Mouse (Mus musculus) myocyte (in vitro differentiated cells): ENCODE data around the gene Gm49394. TPM values are rescaled to one million over a fixed set of nuclear protein-coding genes. Genes with fewer than 3 reads are reported as not detected.

ENCODE experiments used
- H3K27me3 ChIP-seq: one replicate; pipeline ENCODE4 v1.6.1; 2011; ENCODE audit not compliant: control insufficient read depth, insufficient read depth, insufficient read length
- H3K36me3 ChIP-seq: one replicate; pipeline ENCODE4 v1.6.1; 2011; ENCODE audit not compliant: control insufficient read depth, insufficient read depth
- H3K4me2 ChIP-seq: one replicate; pipeline ENCODE4 v1.6.1; 2011; ENCODE audit warnings: low read depth, control low read depth
- H3K4me3 ChIP-seq: one replicate; pipeline ENCODE4 v1.5.1; 2011; ENCODE audit warnings: mild to moderate bottlenecking, control low read depth, moderate library complexity
- H3K79me2 ChIP-seq: one replicate; pipeline ENCODE4 v1.6.1; 2011; ENCODE audit not compliant: control insufficient read depth, insufficient read depth
- H3ac ChIP-seq: one replicate; pipeline ENCODE4 v1.6.1; 2011; ENCODE audit not compliant: control insufficient read depth, insufficient read length
- CEBPB ChIP-seq: IDR thresholded peaks from 2 replicates; pipeline ENCODE4 v1.6.1; 2011; ENCODE audit warnings: mild to moderate bottlenecking, moderate library complexity; ENCODE audit not compliant: poor library complexity, insufficient read depth, severe bottlenecking
- E2F4 ChIP-seq: IDR thresholded peaks from one replicate; pipeline ENCODE4 v1.6.1; 2011; ENCODE audit warnings: mild to moderate bottlenecking, control low read depth, moderate library complexity; ENCODE audit not compliant: insufficient read depth
- MAX ChIP-seq: IDR thresholded peaks from one replicate; pipeline ENCODE4 v1.6.1; 2011; ENCODE audit warnings: low read depth, mild to moderate bottlenecking, control low read depth
- MYOD1 ChIP-seq, 3 experiments: IDR thresholded peaks; one replicate each; pipeline ENCODE4 v1.6.1; 2011; ENCODE audit warnings: control low read depth in 2 of 3, low read depth in 2 of 3, mild to moderate bottlenecking in 2 of 3, moderate library complexity in 1 of 3; ENCODE audit not compliant: insufficient read length in 2 of 3, control insufficient read depth in 1 of 3
- MYOG ChIP-seq, 3 experiments: IDR thresholded peaks; one replicate each; pipeline ENCODE4 v1.6.1; 2011; ENCODE audit warnings: control low read depth in 2 of 3, low read depth in 2 of 3, mild to moderate bottlenecking in 2 of 3; ENCODE audit not compliant: insufficient read length in 2 of 3, control insufficient read depth in 1 of 3, insufficient read depth in 1 of 3
- POLR2A ChIP-seq: IDR thresholded peaks from one replicate; pipeline ENCODE4 v1.6.1; 2011; ENCODE audit warnings: low read depth, mild to moderate bottlenecking, control low read depth, moderate library complexity; ENCODE audit not compliant: insufficient read length
- POLR2AphosphoS2 ChIP-seq: IDR thresholded peaks from one replicate; pipeline ENCODE4 v1.6.1; 2011; ENCODE audit warnings: low read depth, control low read depth; ENCODE audit not compliant: insufficient read length
- REST ChIP-seq: IDR thresholded peaks from one replicate; pipeline ENCODE4 v1.6.1; 2011; ENCODE audit warnings: mild to moderate bottlenecking, control low read depth, moderate library complexity; ENCODE audit not compliant: insufficient read depth, insufficient read length
- SRF ChIP-seq: IDR thresholded peaks from one replicate; pipeline ENCODE4 v1.6.1; 2011; ENCODE audit warnings: low read depth; ENCODE audit not compliant: control insufficient read depth, insufficient read length
- TCF12 ChIP-seq: IDR thresholded peaks from one replicate; pipeline ENCODE4 v1.6.1; 2011; ENCODE audit warnings: mild to moderate bottlenecking, control low read depth; ENCODE audit not compliant: poor library complexity, insufficient read depth, severe bottlenecking
- TCF3 ChIP-seq: IDR thresholded peaks from one replicate; pipeline ENCODE4 v1.6.1; 2011; ENCODE audit warnings: low read depth, control low read depth; ENCODE audit not compliant: insufficient read length
- USF1 ChIP-seq: IDR thresholded peaks from one replicate; pipeline ENCODE4 v1.6.1; 2011; ENCODE audit warnings: low read depth, mild to moderate bottlenecking, control low read depth, moderate library complexity
- polyA plus RNA-seq: library from polyadenylated mRNA; unstranded; fragments of >200 nt; fragmentation: generic; extraction: Trizol; gene quantifications from one replicate; pipeline ENCODE4 v1.2.1, GENCODE M21; 2012; ENCODE audit warnings: missing spikeins

The Gm49394 gene
- polyA plus RNA-seq, 1 experiment, result 0.65 TPM

DNA sequence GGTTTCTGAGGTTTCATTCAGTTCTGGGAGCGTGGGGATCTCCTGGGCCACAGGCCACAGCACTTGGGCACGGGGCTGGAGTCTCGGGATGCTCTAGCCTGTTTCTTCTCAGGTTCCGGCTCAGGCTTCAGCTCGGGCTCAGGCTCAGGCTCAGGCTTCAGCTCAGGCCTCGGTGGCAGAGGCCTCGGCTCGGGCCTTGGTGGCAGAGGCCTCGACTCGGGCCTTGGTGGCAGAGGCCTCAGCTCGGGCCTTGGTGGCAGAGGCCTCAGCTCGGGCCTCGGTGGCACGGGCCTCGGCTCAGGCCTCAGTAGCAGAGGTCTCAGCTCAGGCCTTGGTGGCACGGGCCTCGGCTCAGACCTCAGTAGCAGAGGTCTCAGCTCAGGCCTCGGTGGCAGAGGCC lies 2.2 kb downstream of the Gm49394 start:
- H3K36me3 ChIP-seq, result no peaks in the 10 kb centered on the region

DNA sequence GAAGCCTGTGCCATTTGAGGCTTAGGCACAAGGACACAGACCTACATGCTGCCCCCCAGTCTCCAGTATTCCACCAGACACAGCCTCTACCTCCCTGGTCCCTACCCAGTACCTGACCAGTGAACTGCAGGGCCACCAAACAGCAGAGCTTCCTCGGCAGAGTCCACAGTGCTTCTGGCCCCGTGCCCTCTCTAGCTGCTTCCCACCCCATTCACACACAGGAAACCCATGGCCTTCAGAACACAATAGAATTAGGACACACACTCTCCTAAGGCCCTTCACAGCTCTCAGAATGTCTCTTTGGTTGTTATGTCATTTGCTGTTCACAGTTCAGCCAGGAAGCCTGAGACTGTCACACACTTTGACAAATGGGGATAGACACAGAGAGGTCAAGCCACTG lies 3.1 kb downstream of the Gm49394 start, which contains the start of gene Igf2:
Gene Igf2, minus strand, starts transcription at position 158 of the 400 bp plus-strand sequence.
- no peak for TF ChIP-seq E2F4
- no peak for TF ChIP-seq TCF12
- TF ChIP-seq MAX, result no peak
- no peak for TF ChIP-seq POLR2AphosphoS2
- no peak for TF ChIP-seq SRF
- TF ChIP-seq TCF3, result no peak
- TF ChIP-seq CEBPB, result no peak
- no peak for TF ChIP-seq MYOD1 (IDR thresholded peaks at IDR 0.05; ENCODE audit: control insufficient read depth in 1 of 3, insufficient read length in 2 of 3, low read depth in 2 of 3)
- TF ChIP-seq REST, result no peak
- no peak for TF ChIP-seq MYOG (IDR thresholded peaks at IDR 0.05; ENCODE audit: control insufficient read depth in 1 of 3, insufficient read depth in 1 of 3, insufficient read length in 2 of 3, low read depth in 2 of 3)
- Histone ChIP-seq H3ac (no peak within 1 kb of the TSS), H3K36me3 (no peaks in the 10 kb centered on the region), H3K27me3 (peaks cover 6% of the 10 kb centered on the region), H3K79me2 (no peaks in the 10 kb centered on the region), H3K4me2 (no peak within 1 kb of the TSS), H3K4me3 (no peak within 1 kb of the TSS)

More for the DNA sequence above, 2.2 kb downstream of the Gm49394 start:
- no peak for TF ChIP-seq USF1
- no peak for TF ChIP-seq CEBPB
- TF ChIP-seq MYOD1 (IDR thresholded peaks at IDR 0.05; ENCODE audit: control insufficient read depth in 1 of 3, insufficient read length in 2 of 3, low read depth in 2 of 3), result no peak
- no peaks in the 10 kb centered on the region for H3K79me2 ChIP-seq
- H3K4me3 ChIP-seq, result no peak overlapping the region
- peaks cover 6% of the 10 kb centered on the region for H3K27me3 ChIP-seq
- no peak overlapping the region for H3ac ChIP-seq
- H3K4me2 ChIP-seq, result no peak overlapping the region

DNA sequence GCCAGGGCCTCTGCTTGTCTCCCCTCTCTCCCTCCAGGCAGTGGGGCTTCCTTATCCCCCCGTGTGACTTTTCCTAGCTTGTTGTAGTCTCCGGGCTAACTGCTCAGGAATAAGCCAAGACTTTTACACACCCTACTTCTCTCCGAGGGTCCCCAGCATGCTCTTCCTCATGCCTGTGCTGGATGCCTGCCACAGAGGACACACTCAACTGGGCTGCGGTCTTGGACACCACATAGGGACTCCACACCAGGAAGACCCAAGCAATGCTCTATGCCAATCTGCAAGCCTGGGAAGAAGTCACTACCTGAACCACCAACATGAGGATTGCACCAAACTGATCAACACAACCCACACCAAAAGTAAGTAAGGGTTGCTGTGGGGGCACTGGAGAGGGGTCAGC lies 3.6 kb downstream of the Gm49394 start:
- H3K4me3 ChIP-seq, result no peak overlapping the region
- H3K79me2 ChIP-seq, result no peaks in the 10 kb centered on the region
- H3K36me3 ChIP-seq, result no peaks in the 10 kb centered on the region
- no peak overlapping the region for H3K4me2 ChIP-seq
- peaks cover 7% of the 10 kb centered on the region for H3K27me3 ChIP-seq
- H3ac ChIP-seq, result no peak overlapping the region
- no peak for TF ChIP-seq SRF
- TF ChIP-seq POLR2A, result no peak
- no peak for TF ChIP-seq USF1
- no peak for TF ChIP-seq TCF3
- TF ChIP-seq MYOG (IDR thresholded peaks at IDR 0.05; ENCODE audit: control insufficient read depth in 1 of 3, insufficient read depth in 1 of 3, insufficient read length in 2 of 3, low read depth in 2 of 3), result no peak
- no peak for TF ChIP-seq CEBPB
- no peak for TF ChIP-seq E2F4
- TF ChIP-seq POLR2AphosphoS2, result no peak
- no peak for TF ChIP-seq MAX
- TF ChIP-seq MYOD1 (IDR thresholded peaks at IDR 0.05; ENCODE audit: control insufficient read depth in 1 of 3, insufficient read length in 2 of 3, low read depth in 2 of 3), result no peak
- no peak for TF ChIP-seq REST

DNA sequence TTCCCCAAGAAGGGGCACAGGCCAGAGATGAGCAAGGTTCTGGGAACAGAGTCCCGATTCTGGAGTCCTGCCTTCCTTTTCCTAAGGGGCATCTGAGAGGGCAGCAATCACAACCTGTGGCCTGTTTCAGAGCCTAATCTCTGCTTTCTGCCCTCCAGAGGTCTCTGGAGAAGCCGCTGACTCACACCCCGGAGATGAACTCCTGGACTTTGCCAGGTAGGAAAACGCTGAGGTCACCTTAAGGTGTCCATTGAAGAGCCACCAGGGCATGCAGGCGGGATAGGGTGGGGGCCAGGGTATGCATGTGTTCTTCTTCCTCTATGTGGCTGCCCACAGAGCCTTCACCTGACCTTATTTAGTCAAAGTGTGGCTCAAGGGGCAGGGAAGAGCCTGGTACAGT lies 4.4 kb downstream of the Gm49394 start:
- Histone ChIP-seq H3K4me3 (no peak overlapping the region), H3K36me3 (no peaks in the 10 kb centered on the region), H3K4me2 (no peak overlapping the region), H3ac (no peak overlapping the region), H3K27me3 (peaks cover 14% of the 10 kb centered on the region), H3K79me2 (no peaks in the 10 kb centered on the region)
- TF ChIP-seq POLR2A, result no peak
- no peak for TF ChIP-seq TCF3
- no peak for TF ChIP-seq CEBPB
- TF ChIP-seq USF1, result no peak
- no peak for TF ChIP-seq MYOD1 (IDR thresholded peaks at IDR 0.05; ENCODE audit: control insufficient read depth in 1 of 3, insufficient read length in 2 of 3, low read depth in 2 of 3)
- no peak for TF ChIP-seq E2F4
- no peak for TF ChIP-seq MYOG (IDR thresholded peaks at IDR 0.05; ENCODE audit: control insufficient read depth in 1 of 3, insufficient read depth in 1 of 3, insufficient read length in 2 of 3, low read depth in 2 of 3)
- TF ChIP-seq TCF12, result no peak
- no peak for TF ChIP-seq POLR2AphosphoS2
- TF ChIP-seq MAX, result no peak
- TF ChIP-seq REST, result no peak
- TF ChIP-seq SRF, result no peak

DNA sequence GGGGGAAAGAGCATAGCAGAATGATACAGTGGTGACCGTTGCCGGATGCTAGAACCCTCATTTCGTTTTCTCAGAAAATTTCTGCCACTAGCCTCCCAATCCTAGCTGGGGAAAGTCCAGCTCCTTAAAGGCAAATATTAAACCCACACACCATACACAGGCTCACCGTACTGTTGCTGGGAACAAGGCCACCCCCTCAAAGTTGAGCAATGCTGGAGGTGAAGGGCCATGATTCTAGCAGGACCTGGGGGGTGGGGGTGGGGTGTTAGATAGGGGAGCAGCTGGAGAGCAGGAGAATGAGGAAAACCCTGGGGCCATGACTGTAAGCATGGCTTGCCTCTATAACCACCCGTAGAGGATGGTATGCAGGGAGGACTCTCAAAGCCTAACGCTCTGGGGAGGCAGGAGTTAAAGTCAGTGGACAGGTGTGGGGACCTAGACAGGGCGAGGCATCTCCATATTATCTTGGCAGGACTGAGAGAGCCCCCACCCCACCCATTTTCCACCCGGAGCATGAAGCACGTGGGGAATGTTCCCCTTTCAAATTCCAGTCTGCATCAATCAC lies 5.2 kb downstream of the Gm49394 start:
- peaks cover 16% of the 10 kb centered on the region for H3K27me3 ChIP-seq
- no peaks in the 10 kb centered on the region for H3K79me2 ChIP-seq
- H3K4me2 ChIP-seq, result no peak overlapping the region
- TF ChIP-seq TCF12 (no peak), POLR2A (no peak), E2F4 (no peak), SRF (no peak), REST (no peak), MAX (no peak), POLR2AphosphoS2 (no peak), TCF3 (no peak), MYOG (IDR thresholded peaks at IDR 0.05; ENCODE audit: control insufficient read depth in 1 of 3, insufficient read depth in 1 of 3, insufficient read length in 2 of 3, low read depth in 2 of 3) (no peak), CEBPB (no peak), USF1 (no peak), MYOD1 (IDR thresholded peaks at IDR 0.05; ENCODE audit: control insufficient read depth in 1 of 3, insufficient read length in 2 of 3, low read depth in 2 of 3) (no peak)
- no peak overlapping the region for H3K4me3 ChIP-seq
- H3K36me3 ChIP-seq, result no peaks in the 10 kb centered on the region
- no peak overlapping the region for H3ac ChIP-seq
